Mouse (Mus musculus) cerebellum, adult 11-12 months (tissue): ENCODE measurements around the gene Herpud1.

Source experiments
- DNase-seq: peaks from one replicate; pipeline ENCODE4 v3.0.0; 2022

Gene Herpud1

GRCm38 (mm10) chr8:94386214-94387026, at the start of gene Herpud1:
Herpud1 (plus strand) TSS chr8:94386438.
- peak; percentile 98 for DNase-seq

GRCm38 (mm10) chr8:94337559-94337958, 48.7 kb upstream of the Herpud1 start:
- DNase-seq: no peak

- no peak for DNase-seq
Observed at GRCm38 (mm10) chr8:94340796-94341195, 45.4 kb upstream of the Herpud1 start.

GRCm38 (mm10) chr8:94342691-94343090, 43.5 kb upstream of the Herpud1 start:
- DNase-seq: no peak

GRCm38 (mm10) chr8:94343290-94343689, 42.9 kb upstream of the Herpud1 start:
- DNase-seq: peak; percentile 62

- no peak for DNase-seq
Observed at GRCm38 (mm10) chr8:94343778-94344320, 42.4 kb upstream of the Herpud1 start.

GRCm38 (mm10) chr8:94345657-94346056, 40.6 kb upstream of the Herpud1 start:
- no peak for DNase-seq

- DNase-seq: no peak
Observed at GRCm38 (mm10) chr8:94346264-94346663, 40.0 kb upstream of the Herpud1 start.

- no peak for DNase-seq
Observed at GRCm38 (mm10) chr8:94348425-94348824, 37.8 kb upstream of the Herpud1 start.

GRCm38 (mm10) chr8:94354069-94354531, 32.1 kb upstream of the Herpud1 start:
- no peak for DNase-seq

GRCm38 (mm10) chr8:94354571-94354970, 31.7 kb upstream of the Herpud1 start:
- no peak for DNase-seq

- DNase-seq: no peak
Observed at GRCm38 (mm10) chr8:94357220-94357619, 29.0 kb upstream of the Herpud1 start.

GRCm38 (mm10) chr8:94358541-94358940, 27.7 kb upstream of the Herpud1 start:
- peak; percentile 77 for DNase-seq

- DNase-seq: no peak
Observed at GRCm38 (mm10) chr8:94361774-94362431, 24.3 kb upstream of the Herpud1 start.

- no peak for DNase-seq
Observed at GRCm38 (mm10) chr8:94362607-94363239, 23.5 kb upstream of the Herpud1 start.

GRCm38 (mm10) chr8:94363288-94363688, 22.9 kb upstream of the Herpud1 start:
- no peak for DNase-seq

- no peak for DNase-seq
Observed at GRCm38 (mm10) chr8:94363906-94364305, 22.3 kb upstream of the Herpud1 start.

GRCm38 (mm10) chr8:94364686-94365312, 21.4 kb upstream of the Herpud1 start:
- no peak for DNase-seq

GRCm38 (mm10) chr8:94365410-94365981, 20.7 kb upstream of the Herpud1 start:
- no peak for DNase-seq

- DNase-seq: no peak
Observed at GRCm38 (mm10) chr8:94370839-94371238, 15.4 kb upstream of the Herpud1 start.

GRCm38 (mm10) chr8:94372955-94373599, 13.2 kb upstream of the Herpud1 start:
- DNase-seq: no peak

GRCm38 (mm10) chr8:94375551-94375991, 10.7 kb upstream of the Herpud1 start:
- DNase-seq: no peak
